ENCODE assay signal across 14 mouse cellular contexts in genomic region chr16:18870495-18870894, GRCm38 (mm10). TPM values are rescaled to one million over a fixed set of nuclear protein-coding genes. Genes with fewer than 3 reads are reported as not detected.
"Had no signal": no experiment of that assay in that cellular context is flagged by ENCODE, and none has a peak within 500 bp of the region (broad histone marks: within the 10 kb centered on the region; RNA-seq: fewer than 3 reads in every experiment).

No protein-coding gene starts in this region.

RNA-seq across cellular contexts. Expression of gene Gm28539, which starts 34.1 kb away (rescaled TPM):
- total RNA-seq: megakaryocyte, adult 5-6 weeks; megakaryocyte-erythroid progenitor cell, adult 5-6 weeks had no signal
- polyA plus RNA-seq: lung, embryonic 14.5 days; lung, embryonic 16.5 days; midbrain, embryonic 10.5 days; midbrain, embryonic 12.5 days; midbrain, embryonic 14.5 days; midbrain, embryonic 16.5 days; neural tube, embryonic 11.5 days; neural tube, embryonic 13.5 days; small intestine, adult 2 months; stomach, embryonic 14.5 days; stomach, embryonic 16.5 days; thymus, postnatal 0 days had no signal
